Mouse (Mus musculus): Measurements from ENCODE around the gene Rab38. TPM values are rescaled to one million over a fixed set of nuclear protein-coding genes. Genes with fewer than 3 reads are reported as not detected.
A peak's percentile ranks its signal among the peaks of the same experiment; 100 is the strongest.

Rab38 gene
- polyA plus RNA-seq, 1 experiment from 2014 or later: 2.0 TPM

DNA sequence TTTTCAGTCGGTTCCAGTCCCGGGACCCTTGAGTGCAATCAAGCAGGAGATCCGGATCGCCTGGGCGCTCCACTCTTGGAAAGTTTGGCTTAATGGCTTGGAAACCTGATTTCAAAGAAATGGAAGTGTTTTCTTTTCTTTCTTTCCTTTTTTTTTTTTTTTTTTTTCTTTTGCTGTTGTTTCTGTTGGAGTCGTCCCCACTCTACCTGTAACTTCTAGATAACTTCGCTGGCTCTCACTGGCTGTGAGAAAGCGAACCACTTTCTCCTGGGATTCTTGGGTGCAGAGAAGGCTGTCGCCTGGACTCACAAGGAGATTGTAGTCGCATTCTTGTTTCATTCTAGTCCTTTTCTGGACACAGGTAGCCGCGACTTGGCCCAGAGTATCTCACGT lies 615 bp downstream of the Rab38 start:
- no peaks in the 10 kb centered on the region for H3K9me3 ChIP-seq (replicated peaks; ENCODE audit: control insufficient read depth, low read length)
- 0 out of 2 replicates have a peak, but pooled peaks cover 3% of the 10 kb centered on the region for H3K27me3 ChIP-seq (ENCODE audit: control insufficient read depth, insufficient read depth, low read length)
- H3K4me3 ChIP-seq (ENCODE audit: low read depth, low read length): peak overlapping the region; percentile 57
- H3K36me3 ChIP-seq (ENCODE audit: control insufficient read depth, insufficient read depth, low read length): no peaks in the 10 kb centered on the region
- peak overlapping the region; percentile 54 for H3K9ac ChIP-seq (ENCODE audit: low read depth, low read length)
- whole genome bisulfite sequencing (ENCODE audit: insufficient replicate concordance): 4% methylated on average over 13 of the region's 13 CpGs
- ATAC-seq (replicated peaks; ENCODE audit: insufficient number of reproducible peaks, low FRiP score, low TSS enrichment): no peak
- H3K27ac ChIP-seq (ENCODE audit: low read depth, low read length): no peak overlapping the region
- no peaks in the 10 kb centered on the region for H3K4me1 ChIP-seq (ENCODE audit: control insufficient read depth, insufficient read depth, low read length)
- peak overlapping the region; percentile 93 for H3K4me2 ChIP-seq

DNA sequence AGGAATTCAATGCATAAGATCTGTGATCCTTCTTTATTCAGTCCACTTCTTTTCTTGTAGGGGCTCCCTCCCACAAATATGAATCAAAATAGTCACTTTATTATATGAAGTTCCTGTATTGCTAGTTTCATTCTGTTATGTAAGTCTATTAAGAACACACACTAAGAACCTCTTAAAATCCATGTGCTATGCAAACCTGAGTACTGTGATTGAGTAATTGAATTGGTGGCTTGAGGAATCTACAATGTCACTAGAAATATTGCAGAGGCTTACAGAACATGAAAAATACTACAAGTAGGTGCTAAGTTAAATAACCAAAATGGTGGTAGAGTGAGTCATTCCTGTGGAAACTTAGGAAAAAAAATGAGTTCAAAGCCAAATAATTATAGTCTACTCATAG lies 10.2 kb downstream of the Rab38 start:
- ATAC-seq (replicated peaks; ENCODE audit: insufficient number of reproducible peaks, low FRiP score, low TSS enrichment): no peak

DNA sequence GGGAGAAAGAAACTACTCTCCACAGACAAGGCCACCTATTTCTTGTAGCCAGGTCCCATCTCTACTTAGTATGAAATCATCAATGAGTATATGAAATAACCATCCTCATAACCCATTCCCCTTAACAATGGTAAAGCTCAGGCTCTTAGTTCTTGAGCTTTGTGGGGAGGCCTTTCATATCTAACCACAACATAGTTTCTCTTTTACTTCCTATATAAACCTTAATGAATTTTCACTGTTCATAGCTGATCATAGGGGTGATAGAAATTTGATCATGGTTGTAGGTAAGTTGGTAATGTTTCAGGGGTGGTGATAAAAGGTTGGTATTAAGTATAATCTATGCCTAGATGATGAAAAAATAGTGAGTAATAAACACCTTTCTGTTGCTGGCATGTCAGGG lies 12.6 kb downstream of the Rab38 start:
- H3K27ac ChIP-seq (ENCODE audit: low read depth, low read length): no peak overlapping the region
- no peak overlapping the region for H3K9ac ChIP-seq (ENCODE audit: low read depth, low read length)
- no peaks in the 10 kb centered on the region for H3K9me3 ChIP-seq (replicated peaks; ENCODE audit: control insufficient read depth, low read length)
- H3K4me2 ChIP-seq: no peak overlapping the region
- no peak overlapping the region for H3K4me3 ChIP-seq (ENCODE audit: low read depth, low read length)
- H3K36me3 ChIP-seq (ENCODE audit: control insufficient read depth, insufficient read depth, low read length): no peaks in the 10 kb centered on the region
- no peaks in the 10 kb centered on the region for H3K27me3 ChIP-seq (ENCODE audit: control insufficient read depth, insufficient read depth, low read length)
- no peak for ATAC-seq (replicated peaks; ENCODE audit: insufficient number of reproducible peaks, low FRiP score, low TSS enrichment)
- H3K4me1 ChIP-seq (ENCODE audit: control insufficient read depth, insufficient read depth, low read length): no peaks in the 10 kb centered on the region

More for the DNA sequence above, 10.2 kb downstream of the Rab38 start:
- Histone ChIP-seq H3K27me3 (ENCODE audit: control insufficient read depth, insufficient read depth, low read length) (no peaks in the 10 kb centered on the region), H3K36me3 (ENCODE audit: control insufficient read depth, insufficient read depth, low read length) (no peaks in the 10 kb centered on the region), H3K9ac (ENCODE audit: low read depth, low read length) (no peak overlapping the region), H3K4me1 (ENCODE audit: control insufficient read depth, insufficient read depth, low read length) (no peaks in the 10 kb centered on the region), H3K27ac (ENCODE audit: low read depth, low read length) (no peak overlapping the region), H3K4me2 (no peak overlapping the region), H3K4me3 (ENCODE audit: low read depth, low read length) (no peak overlapping the region), H3K9me3 (replicated peaks; ENCODE audit: control insufficient read depth, low read length) (no peaks in the 10 kb centered on the region)

DNA sequence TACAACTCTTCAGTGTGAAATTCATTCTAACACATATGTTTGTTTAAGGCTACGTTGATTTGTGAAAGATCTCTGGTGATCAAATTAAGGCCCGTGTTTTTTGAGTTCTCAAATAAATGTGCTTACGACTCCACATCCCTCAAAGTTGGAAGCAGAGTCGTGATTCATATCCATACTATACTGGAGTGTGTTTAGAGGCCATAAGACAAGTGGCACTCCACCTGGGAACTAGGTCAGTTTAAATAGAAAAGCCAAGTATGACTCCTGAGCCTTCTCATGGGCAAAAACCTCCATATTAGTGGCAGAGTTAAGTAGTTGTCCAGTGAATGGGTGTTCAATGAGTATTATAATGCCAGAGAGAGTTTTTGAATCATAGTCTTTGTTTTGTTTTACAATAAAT lies 13.4 kb downstream of the Rab38 start:
- ATAC-seq (replicated peaks; ENCODE audit: insufficient number of reproducible peaks, low FRiP score, low TSS enrichment): no peak
- H3K4me2 ChIP-seq: no peak overlapping the region
- H3K36me3 ChIP-seq (ENCODE audit: control insufficient read depth, insufficient read depth, low read length): no peaks in the 10 kb centered on the region
- WGBS (ENCODE audit: insufficient replicate concordance): 73% methylated on average over 4 of the region's 4 CpGs
- no peaks in the 10 kb centered on the region for H3K4me1 ChIP-seq (ENCODE audit: control insufficient read depth, insufficient read depth, low read length)
- no peaks in the 10 kb centered on the region for H3K27me3 ChIP-seq (ENCODE audit: control insufficient read depth, insufficient read depth, low read length)
- H3K4me3 ChIP-seq (ENCODE audit: low read depth, low read length): no peak overlapping the region
- no peak overlapping the region for H3K9ac ChIP-seq (ENCODE audit: low read depth, low read length)
- H3K9me3 ChIP-seq (replicated peaks; ENCODE audit: control insufficient read depth, low read length): no peaks in the 10 kb centered on the region
- H3K27ac ChIP-seq (ENCODE audit: low read depth, low read length): no peak overlapping the region

DNA sequence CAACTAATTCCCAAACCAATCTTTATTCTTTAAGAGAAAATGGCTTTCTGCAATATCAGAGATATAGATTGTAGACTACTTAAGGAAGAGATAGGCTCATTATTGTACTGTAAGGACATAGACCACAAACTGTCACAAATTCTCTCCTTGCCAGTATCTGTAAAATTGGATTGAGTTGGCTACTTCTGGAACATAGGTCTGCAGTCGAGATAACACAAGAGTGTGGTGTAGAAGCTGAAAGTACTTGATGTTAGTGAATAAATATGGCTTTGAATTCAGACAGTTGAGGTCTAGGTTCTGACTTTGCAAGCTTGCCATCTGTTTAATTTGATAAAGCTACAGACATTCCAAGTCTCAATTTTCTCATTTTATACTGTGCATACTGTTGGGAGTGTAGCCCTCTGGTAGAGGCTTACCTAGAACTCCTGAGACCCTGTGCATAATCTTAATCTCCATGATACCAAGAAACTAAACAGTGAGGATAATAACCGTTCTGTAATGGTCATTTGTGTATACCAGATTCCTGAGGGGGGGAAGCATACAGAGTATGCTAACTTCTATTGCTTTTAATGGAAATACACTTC lies 15.3 kb downstream of the Rab38 start:
- no peak overlapping the region for H3K9ac ChIP-seq (ENCODE audit: low read depth, low read length)
- no peak for ATAC-seq (replicated peaks; ENCODE audit: insufficient number of reproducible peaks, low FRiP score, low TSS enrichment)

DNA sequence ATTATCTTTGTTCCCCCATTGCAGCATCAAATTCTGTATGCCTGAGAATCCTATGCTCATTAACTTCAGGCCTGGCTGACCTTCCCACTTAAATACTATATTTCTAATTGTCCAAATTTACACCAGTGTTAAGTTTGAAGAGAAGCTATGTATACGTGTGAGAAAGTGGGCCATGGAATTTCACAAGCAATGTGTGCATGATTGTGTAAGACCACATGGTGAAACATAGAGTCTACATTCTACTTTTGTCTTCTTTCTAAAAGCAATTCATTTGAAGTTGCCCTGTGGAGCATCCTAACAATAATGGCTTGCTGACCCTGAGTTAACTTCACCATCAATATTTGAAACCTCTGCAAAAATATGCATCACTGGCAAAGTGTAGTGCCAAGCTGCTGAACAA lies 23.2 kb downstream of the Rab38 start:
- Histone ChIP-seq H3K9ac (ENCODE audit: low read depth, low read length) (no peak overlapping the region), H3K27me3 (ENCODE audit: control insufficient read depth, insufficient read depth, low read length) (no peaks in the 10 kb centered on the region), H3K9me3 (replicated peaks; ENCODE audit: control insufficient read depth, low read length) (no peaks in the 10 kb centered on the region), H3K4me2 (no peak overlapping the region), H3K27ac (ENCODE audit: low read depth, low read length) (no peak overlapping the region), H3K4me1 (ENCODE audit: control insufficient read depth, insufficient read depth, low read length) (no peaks in the 10 kb centered on the region), H3K36me3 (ENCODE audit: control insufficient read depth, insufficient read depth, low read length) (no peaks in the 10 kb centered on the region), H3K4me3 (ENCODE audit: low read depth, low read length) (no peak overlapping the region)
- WGBS (ENCODE audit: insufficient replicate concordance): 91% methylated on average over 1 of the region's 1 CpGs
- ATAC-seq (replicated peaks; ENCODE audit: insufficient number of reproducible peaks, low FRiP score, low TSS enrichment): no peak

More for the DNA sequence above, 15.3 kb downstream of the Rab38 start:
- no peaks in the 10 kb centered on the region for H3K36me3 ChIP-seq (ENCODE audit: control insufficient read depth, insufficient read depth, low read length)
- no peaks in the 10 kb centered on the region for H3K9me3 ChIP-seq (replicated peaks; ENCODE audit: control insufficient read depth, low read length)
- H3K4me3 ChIP-seq (ENCODE audit: low read depth, low read length): no peak overlapping the region
- no peaks in the 10 kb centered on the region for H3K27me3 ChIP-seq (ENCODE audit: control insufficient read depth, insufficient read depth, low read length)
- no peak overlapping the region for H3K4me2 ChIP-seq
- no peak overlapping the region for H3K27ac ChIP-seq (ENCODE audit: low read depth, low read length)
- WGBS (ENCODE audit: insufficient replicate concordance): 70% methylated on average over 2 of the region's 2 CpGs
- H3K4me1 ChIP-seq (ENCODE audit: control insufficient read depth, insufficient read depth, low read length): no peaks in the 10 kb centered on the region

DNA sequence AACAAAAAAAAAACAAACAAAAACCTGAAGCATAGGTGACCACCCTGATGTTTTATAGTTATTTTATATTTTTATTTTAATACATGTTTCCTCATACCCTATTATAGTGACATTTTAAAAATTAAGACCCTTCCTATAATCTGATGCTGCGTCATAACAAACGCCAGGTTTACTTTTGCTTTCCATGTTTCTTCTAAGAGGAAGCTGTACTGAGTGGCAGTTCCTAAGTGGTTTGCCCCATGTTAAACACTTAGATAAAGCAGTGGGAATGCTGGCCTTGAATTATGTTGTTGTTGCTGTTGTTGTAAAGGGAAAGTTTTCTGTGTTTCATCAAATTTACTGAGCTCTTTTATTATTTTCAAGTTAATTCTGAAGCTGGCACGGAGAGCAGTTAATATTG lies 27.8 kb downstream of the Rab38 start:
- no peak for ATAC-seq (replicated peaks; ENCODE audit: insufficient number of reproducible peaks, low FRiP score, low TSS enrichment)
- Histone ChIP-seq H3K9ac (ENCODE audit: low read depth, low read length) (no peak overlapping the region), H3K4me2 (no peak overlapping the region), H3K27ac (ENCODE audit: low read depth, low read length) (no peak overlapping the region), H3K27me3 (ENCODE audit: control insufficient read depth, insufficient read depth, low read length) (no peaks in the 10 kb centered on the region), H3K36me3 (ENCODE audit: control insufficient read depth, insufficient read depth, low read length) (no peaks in the 10 kb centered on the region), H3K4me1 (ENCODE audit: control insufficient read depth, insufficient read depth, low read length) (no peaks in the 10 kb centered on the region), H3K4me3 (ENCODE audit: low read depth, low read length) (no peak overlapping the region), H3K9me3 (replicated peaks; ENCODE audit: control insufficient read depth, low read length) (no peaks in the 10 kb centered on the region)
- 65% methylated on average over 3 of the region's 3 CpGs for WGBS (ENCODE audit: insufficient replicate concordance)

DNA sequence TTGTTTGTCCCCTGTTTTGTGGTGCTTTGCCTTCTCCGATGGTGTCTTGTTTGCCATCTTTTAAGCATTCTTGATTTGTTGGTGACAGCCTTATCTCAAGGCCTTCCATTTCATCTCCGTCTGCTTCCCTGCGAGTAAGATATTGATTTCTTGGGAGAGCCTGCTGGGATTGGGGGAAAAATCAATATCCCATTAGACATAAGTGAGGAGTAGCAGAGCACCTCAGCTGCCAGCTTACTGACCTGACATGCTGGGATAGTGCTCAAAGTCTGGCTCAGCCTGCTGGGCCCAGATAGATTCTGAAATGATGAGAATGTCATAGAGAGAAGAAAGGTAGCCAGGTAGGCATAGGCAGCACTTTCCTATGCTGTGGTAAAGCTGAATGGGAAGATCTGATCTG lies 37.7 kb downstream of the Rab38 start:
- 53% methylated on average over 3 of the region's 3 CpGs for WGBS (ENCODE audit: insufficient replicate concordance)
- Histone ChIP-seq H3K36me3 (ENCODE audit: control insufficient read depth, insufficient read depth, low read length) (no peaks in the 10 kb centered on the region), H3K4me3 (ENCODE audit: low read depth, low read length) (no peak overlapping the region), H3K27me3 (ENCODE audit: control insufficient read depth, insufficient read depth, low read length) (no peaks in the 10 kb centered on the region), H3K9me3 (replicated peaks; ENCODE audit: control insufficient read depth, low read length) (no peaks in the 10 kb centered on the region), H3K27ac (ENCODE audit: low read depth, low read length) (no peak overlapping the region), H3K4me2 (no peak overlapping the region), H3K9ac (ENCODE audit: low read depth, low read length) (no peak overlapping the region), H3K4me1 (ENCODE audit: control insufficient read depth, insufficient read depth, low read length) (no peaks in the 10 kb centered on the region)
- ATAC-seq (replicated peaks; ENCODE audit: insufficient number of reproducible peaks, low FRiP score, low TSS enrichment): no peak

DNA sequence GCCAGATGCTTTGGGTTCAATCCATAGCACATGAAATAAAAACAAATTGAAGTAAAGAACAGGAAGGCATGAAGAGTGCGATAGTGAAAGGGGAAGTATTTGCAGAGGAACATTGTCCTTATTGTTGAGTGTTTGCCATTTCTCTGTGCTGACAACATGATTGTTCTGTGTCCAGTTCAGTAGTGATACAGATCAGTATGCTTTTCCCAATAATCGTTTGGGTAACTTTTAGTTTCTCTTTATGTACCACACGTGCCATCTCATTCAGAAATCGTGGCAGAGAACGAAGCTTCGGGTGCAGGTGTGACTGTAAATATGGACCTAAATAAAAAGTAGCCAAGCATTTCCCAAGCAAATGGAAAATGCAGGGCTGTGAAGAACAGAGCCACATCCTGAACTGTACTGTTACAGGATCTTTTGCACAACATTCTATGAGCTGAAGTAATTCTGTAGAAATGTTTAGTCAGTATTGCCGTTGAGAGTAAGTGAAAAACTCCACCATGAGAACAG lies 52.1 kb downstream of the Rab38 start:
- 70% methylated on average over 7 of the region's 7 CpGs for whole genome bisulfite sequencing (ENCODE audit: insufficient replicate concordance)
- Histone ChIP-seq H3K4me3 (ENCODE audit: low read depth, low read length) (no peak overlapping the region), H3K4me1 (ENCODE audit: control insufficient read depth, insufficient read depth, low read length) (no peaks in the 10 kb centered on the region), H3K9ac (ENCODE audit: low read depth, low read length) (no peak overlapping the region), H3K27ac (ENCODE audit: low read depth, low read length) (no peak overlapping the region), H3K9me3 (replicated peaks; ENCODE audit: control insufficient read depth, low read length) (no peaks in the 10 kb centered on the region), H3K27me3 (ENCODE audit: control insufficient read depth, insufficient read depth, low read length) (no peaks in the 10 kb centered on the region), H3K4me2 (no peak overlapping the region), H3K36me3 (ENCODE audit: control insufficient read depth, insufficient read depth, low read length) (no peaks in the 10 kb centered on the region)
- ATAC-seq (replicated peaks; ENCODE audit: insufficient number of reproducible peaks, low FRiP score, low TSS enrichment): no peak

Measured in heart, embryonic 11.5 days (tissue).